Mouse (Mus musculus): ENCODE measurements around the gene Rbmxl2.

DNA sequence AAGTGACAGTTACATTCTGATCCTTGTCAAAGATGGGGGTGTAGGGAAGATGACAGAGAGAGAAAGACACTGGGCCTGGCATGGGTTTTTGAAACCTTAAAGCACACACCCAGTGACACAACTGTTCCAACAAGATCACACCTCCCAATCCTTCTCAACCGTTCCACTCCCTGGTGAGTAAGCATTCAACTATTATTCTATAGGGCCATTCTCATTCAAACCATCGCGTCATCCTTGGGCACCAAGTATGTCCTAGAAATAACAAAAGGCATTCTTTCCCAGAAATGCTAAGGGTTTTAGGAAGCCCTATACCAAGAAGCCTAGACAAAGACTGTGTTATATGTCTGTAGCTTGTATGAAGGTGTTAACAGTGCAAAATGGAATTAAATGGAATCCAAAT is 1.4 kb upstream of the Rbmxl2 start:
- no peak for TF ChIP-seq GATA1 (IDR thresholded peaks at IDR 0.05; ENCODE audit: low read length)
- TF ChIP-seq TAL1 (IDR thresholded peaks at IDR 0.05; ENCODE audit: low read length), result no peak
